Mouse (Mus musculus) stomach, embryonic 16.5 days (tissue): ENCODE results near the gene Egflam. TPM values are rescaled to one million over a fixed set of nuclear protein-coding genes. Genes with fewer than 3 reads are reported as not detected.

Experiments
- ATAC-seq: fragments of 200-750 bp; cut with Nextera tagmentation; 2 replicates; pipeline ENCODE4 v1.8.0; 2017; ENCODE audit warnings: moderate number of reproducible peaks, moderate TSS enrichment; ENCODE audit not compliant: insufficient read depth, low FRiP score
- H3K27ac ChIP-seq: fragments of 300-500 bp; sonication (generic); 2 replicates; pipeline ENCODE4 v1.5.1; 2014; ENCODE audit warnings: low read length
- H3K27me3 ChIP-seq: fragments of 300-500 bp; sonication (generic); 2 replicates; pipeline ENCODE4 v1.6.1; 2014; ENCODE audit warnings: low read length, control low read depth, mixed read lengths; ENCODE audit not compliant: control insufficient read depth, insufficient read depth
- H3K36me3 ChIP-seq: fragments of 300-500 bp; sonication (generic); 2 replicates; pipeline ENCODE4 v1.6.1; 2014; ENCODE audit warnings: low read length; ENCODE audit not compliant: control insufficient read depth, insufficient read depth
- H3K4me1 ChIP-seq: fragments of 300-500 bp; sonication (generic); 2 replicates; pipeline ENCODE4 v1.6.1; 2014; ENCODE audit warnings: low read length, control low read depth, mixed read lengths; ENCODE audit not compliant: control insufficient read depth, insufficient read depth
- H3K4me2 ChIP-seq: fragments of 300-500 bp; sonication (generic); 2 replicates; pipeline ENCODE4 v1.6.1; 2014; ENCODE audit warnings: low read depth, low read length, mixed read lengths
- H3K4me3 ChIP-seq: fragments of 300-500 bp; sonication (generic); replicated peaks from 2 replicates; pipeline ENCODE4 v1.5.1; 2014; ENCODE audit warnings: mild to moderate bottlenecking, low read length
- H3K9ac ChIP-seq: fragments of 300-500 bp; sonication (generic); 2 replicates; pipeline ENCODE4 v1.6.1; 2014; ENCODE audit warnings: low read length
- H3K9me3 ChIP-seq: fragments of 300-500 bp; sonication (generic); replicated peaks from 2 replicates; pipeline ENCODE4 v1.6.1; 2016; ENCODE audit warnings: low read length, control low read depth; ENCODE audit not compliant: control insufficient read depth
- WGBS: fragments of 180-500 bp; shearing (Covaris S2); extraction: QIAGEN DNeasy Blood & Tissue Kit; methylation state at CpG from one replicate; pipeline ENCODE4 v1.1.7; 2014; 5-methylcytosine and 5-hydroxymethylcytosine counted together
- polyA plus RNA-seq: library from polyadenylated mRNA; unstranded; fragments of >200 nt; fragmentation: Nextera tagmentation; extraction: Ambion mirVana; gene quantifications from 2 replicates; pipeline ENCODE4 v1.2.1, GENCODE M21; 2015

Gene Egflam
- polyA plus RNA-seq, 1 experiment from 2014 or later: 25.4 TPM

GRCm38 (mm10) chr15:7308711-7309110, 89.5 kb downstream of the Egflam start:
- H3K27me3 ChIP-seq: no peaks in the 10 kb centered on the region
- H3K4me3 ChIP-seq: no peak overlapping the region
- no peak overlapping the region for H3K9ac ChIP-seq
- H3K27ac ChIP-seq: no peak overlapping the region
- no peak overlapping the region for H3K4me2 ChIP-seq
- no peak for ATAC-seq
- no peaks in the 10 kb centered on the region for H3K4me1 ChIP-seq
- no peaks in the 10 kb centered on the region for H3K36me3 ChIP-seq
- 71% methylated on average over 4 of the region's 4 CpGs for WGBS
- no peaks in the 10 kb centered on the region for H3K9me3 ChIP-seq

GRCm38 (mm10) chr15:7299892-7300291, 98.3 kb downstream of the Egflam start:
- no peaks in the 10 kb centered on the region for H3K4me1 ChIP-seq

GRCm38 (mm10) chr15:7295199-7295598, 103.0 kb downstream of the Egflam start:
- Histone ChIP-seq H3K4me3 (no peak overlapping the region), H3K4me2 (no peak overlapping the region), H3K9ac (no peak overlapping the region), H3K36me3 (no peaks in the 10 kb centered on the region), H3K27ac (no peak overlapping the region), H3K9me3 (no peaks in the 10 kb centered on the region), H3K4me1 (no peaks in the 10 kb centered on the region), H3K27me3 (no peaks in the 10 kb centered on the region)
- ATAC-seq: no peak
- WGBS: 90% methylated on average over 1 of the region's 1 CpGs

More at GRCm38 (mm10) chr15:7299892-7300291, 98.3 kb downstream of the Egflam start:
- H3K36me3 ChIP-seq: no peaks in the 10 kb centered on the region
- H3K27me3 ChIP-seq: no peaks in the 10 kb centered on the region
- H3K27ac ChIP-seq: no peak overlapping the region
- no peak overlapping the region for H3K4me3 ChIP-seq
- H3K9me3 ChIP-seq: no peaks in the 10 kb centered on the region
- no peak overlapping the region for H3K4me2 ChIP-seq
- WGBS: 67% methylated on average over 1 of the region's 1 CpGs
- no peak overlapping the region for H3K9ac ChIP-seq
- no peak for ATAC-seq

- Histone ChIP-seq H3K36me3 (no peaks in the 10 kb centered on the region), H3K4me3 (no peak overlapping the region), H3K4me1 (peaks cover 5% of the 10 kb centered on the region; the same call in 1 of the 2 replicates), H3K27me3 (no peaks in the 10 kb centered on the region), H3K27ac (no peak overlapping the region), H3K9me3 (no peaks in the 10 kb centered on the region), H3K9ac (no peak overlapping the region), H3K4me2 (no peak overlapping the region)
- no peak for ATAC-seq
Observed at GRCm38 (mm10) chr15:7292854-7293253, 105.3 kb downstream of the Egflam start.

- Histone ChIP-seq H3K27me3 (no peaks in the 10 kb centered on the region), H3K4me1 (peaks cover 5% of the 10 kb centered on the region; the same call in 1 of the 2 replicates), H3K9me3 (no peaks in the 10 kb centered on the region), H3K9ac (no peak overlapping the region), H3K36me3 (no peaks in the 10 kb centered on the region), H3K4me3 (no peak overlapping the region), H3K4me2 (no peak overlapping the region), H3K27ac (no peak overlapping the region)
- 86% methylated on average over 4 of the region's 4 CpGs for WGBS
- ATAC-seq: no peak
Observed at GRCm38 (mm10) chr15:7290003-7290402, 108.2 kb downstream of the Egflam start.

GRCm38 (mm10) chr15:7289516-7289915, 108.7 kb downstream of the Egflam start:
- Histone ChIP-seq H3K9ac (no peak overlapping the region), H3K4me1 (peaks cover 5% of the 10 kb centered on the region; the same call in 1 of the 2 replicates), H3K27ac (peak overlapping the region; percentile 27; the same call in 1 of the 2 replicates), H3K4me3 (no peak overlapping the region), H3K27me3 (no peaks in the 10 kb centered on the region), H3K9me3 (no peaks in the 10 kb centered on the region), H3K4me2 (no peak overlapping the region), H3K36me3 (no peaks in the 10 kb centered on the region)
- ATAC-seq: no peak
- 63% methylated on average over 14 of the region's 14 CpGs for WGBS

GRCm38 (mm10) chr15:7288841-7289424, 109.3 kb downstream of the Egflam start:
- Histone ChIP-seq H3K4me3 (no peak overlapping the region), H3K9ac (no peak overlapping the region), H3K9me3 (no peaks in the 10 kb centered on the region), H3K4me2 (no peak overlapping the region), H3K27me3 (no peaks in the 10 kb centered on the region), H3K27ac (no peak overlapping the region), H3K4me1 (peaks cover 5% of the 10 kb centered on the region; the same call in 1 of the 2 replicates), H3K36me3 (no peaks in the 10 kb centered on the region)
- WGBS: 29% methylated on average over 4 of the region's 4 CpGs
- 0 out of 2 replicates have a peak, but pooled peaks have one; percentile 25 for ATAC-seq

GRCm38 (mm10) chr15:7287911-7288310, 110.3 kb downstream of the Egflam start:
- H3K27me3 ChIP-seq: no peaks in the 10 kb centered on the region
- ATAC-seq: no peak
- 87% methylated on average over 3 of the region's 3 CpGs for WGBS
- H3K4me2 ChIP-seq: no peak overlapping the region
- H3K4me1 ChIP-seq: peaks cover 5% of the 10 kb centered on the region; the same call in 1 of the 2 replicates
- no peak overlapping the region for H3K27ac ChIP-seq
- no peaks in the 10 kb centered on the region for H3K36me3 ChIP-seq
- no peak overlapping the region for H3K9ac ChIP-seq
- no peaks in the 10 kb centered on the region for H3K9me3 ChIP-seq
- no peak overlapping the region for H3K4me3 ChIP-seq

GRCm38 (mm10) chr15:7281579-7281978, 116.6 kb downstream of the Egflam start:
- WGBS: 74% methylated on average over 6 of the region's 6 CpGs
- ATAC-seq: no peak
- Histone ChIP-seq H3K4me2 (no peak overlapping the region), H3K4me1 (no peaks in the 10 kb centered on the region), H3K9ac (no peak overlapping the region; the same call in 1 of the 2 replicates), H3K4me3 (no peak overlapping the region), H3K27ac (no peak overlapping the region), H3K27me3 (no peaks in the 10 kb centered on the region), H3K36me3 (no peaks in the 10 kb centered on the region), H3K9me3 (no peaks in the 10 kb centered on the region)
